Mouse (Mus musculus): ENCODE results near the gene Abhd15.
A peak's percentile ranks its signal among the peaks of the same experiment; 100 is the strongest.

Abhd15 gene

GRCm38 (mm10) chr11:77514832-77515636, at the start of gene Abhd15:
Gene Abhd15 (plus strand): TSS chr11:77515121.
- peak; percentile 86 for DNase-seq (ENCODE audit: low spot score)

GRCm38 (mm10) chr11:77466544-77466943, 48.4 kb upstream of the Abhd15 start:
- no peak for DNase-seq (ENCODE audit: low spot score)

GRCm38 (mm10) chr11:77467157-77467556, 47.8 kb upstream of the Abhd15 start:
- peak; percentile 78 for DNase-seq (ENCODE audit: low spot score)

GRCm38 (mm10) chr11:77467784-77468183, 47.1 kb upstream of the Abhd15 start:
- peak; percentile 77 for DNase-seq (ENCODE audit: low spot score)

- DNase-seq (ENCODE audit: low spot score) = no peak
Measured at GRCm38 (mm10) chr11:77468397-77468796, 46.5 kb upstream of the Abhd15 start.

GRCm38 (mm10) chr11:77471407-77471806, 43.5 kb upstream of the Abhd15 start:
- DNase-seq (ENCODE audit: low spot score) = no peak

- no peak for DNase-seq (ENCODE audit: low spot score)
Measured at GRCm38 (mm10) chr11:77472775-77473174, 42.1 kb upstream of the Abhd15 start.

- no peak for DNase-seq (ENCODE audit: low spot score)
Measured at GRCm38 (mm10) chr11:77476216-77476615, 38.7 kb upstream of the Abhd15 start.

GRCm38 (mm10) chr11:77476895-77477294, 38.0 kb upstream of the Abhd15 start:
- no peak for DNase-seq (ENCODE audit: low spot score)

- no peak for DNase-seq (ENCODE audit: low spot score)
Measured at GRCm38 (mm10) chr11:77483043-77483442, 31.9 kb upstream of the Abhd15 start.

GRCm38 (mm10) chr11:77483510-77484255, 31.2 kb upstream of the Abhd15 start:
- DNase-seq (ENCODE audit: low spot score) = no peak

GRCm38 (mm10) chr11:77485229-77485628, 29.7 kb upstream of the Abhd15 start:
- no peak for DNase-seq (ENCODE audit: low spot score)

GRCm38 (mm10) chr11:77486798-77487197, 28.1 kb upstream of the Abhd15 start:
- DNase-seq (ENCODE audit: low spot score) = peak; percentile 16

GRCm38 (mm10) chr11:77488771-77489581, 25.9 kb upstream of the Abhd15 start:
- DNase-seq (ENCODE audit: low spot score) = no peak

- DNase-seq (ENCODE audit: low spot score) = peak; percentile 80
Measured at GRCm38 (mm10) chr11:77489591-77490235, 25.2 kb upstream of the Abhd15 start, which contains the start of gene Ankrd13b. Gene Ankrd13b (minus strand): TSS chr11:77489678.

- no peak for DNase-seq (ENCODE audit: low spot score)
Measured at GRCm38 (mm10) chr11:77490451-77490850, 24.5 kb upstream of the Abhd15 start.

- DNase-seq (ENCODE audit: low spot score) = peak; percentile 90
Measured at GRCm38 (mm10) chr11:77491123-77491501, 23.8 kb upstream of the Abhd15 start.

GRCm38 (mm10) chr11:77491502-77492291, 23.2 kb upstream of the Abhd15 start:
- DNase-seq (ENCODE audit: low spot score) = peak; percentile 61

GRCm38 (mm10) chr11:77492311-77492871, 22.5 kb upstream of the Abhd15 start:
- peak; percentile 16 for DNase-seq (ENCODE audit: low spot score)

GRCm38 (mm10) chr11:77492911-77493332, 22.0 kb upstream of the Abhd15 start:
- DNase-seq (ENCODE audit: low spot score) = peak; percentile 95

All from ovary, postnatal 36 days (tissue).